Mouse (Mus musculus): ENCODE measurements around the gene Wbp1l.

- TF ChIP-seq CTCF (IDR thresholded peaks at IDR 0.05; ENCODE audit: borderline replicate concordance, insufficient read depth, low read length) (no peak), POLR2A (IDR thresholded peaks at IDR 0.05; ENCODE audit: low read depth, low read length) (no peak)
Measured at GRCm38 (mm10) chr19:46661511-46661910, 62.6 kb downstream of the Wbp1l start.

All from embryonic fibroblast, embryonic 13.5 days (primary cell).